Comparison of ENCODE assay signal across 31 mouse cellular contexts in genomic region chr5:46654189-46654588, GRCm38 (mm10).
"Had no signal": no experiment of that assay in that cellular context is flagged by ENCODE, and none has a peak within 500 bp of the region (broad histone marks: within the 10 kb centered on the region; RNA-seq: fewer than 3 reads in every experiment).

No protein-coding gene starts in this region.

- H3K4me1 ChIP-seq: heart, embryonic 10.5 days; heart, embryonic 12.5 days; heart, embryonic 13.5 days; heart, embryonic 15.5 days; hindbrain, embryonic 10.5 days; hindbrain, embryonic 12.5 days; hindbrain, embryonic 13.5 days; hindbrain, embryonic 15.5 days; intestine, embryonic 15.5 days; kidney, embryonic 15.5 days had no signal

- H3K9me3 ChIP-seq: heart, embryonic 10.5 days; heart, embryonic 12.5 days; heart, embryonic 13.5 days; heart, embryonic 15.5 days; hindbrain, embryonic 10.5 days; hindbrain, embryonic 12.5 days; hindbrain, embryonic 13.5 days; hindbrain, embryonic 15.5 days; intestine, embryonic 15.5 days; kidney, embryonic 15.5 days had no signal

- H3K27ac ChIP-seq: heart, embryonic 10.5 days; heart, embryonic 13.5 days; heart, embryonic 15.5 days; hindbrain, embryonic 10.5 days; hindbrain, embryonic 12.5 days; hindbrain, embryonic 13.5 days; hindbrain, embryonic 14.5 days; hindbrain, embryonic 15.5 days; hindbrain, postnatal 0 days; intestine, embryonic 15.5 days; kidney, embryonic 15.5 days; kidney, postnatal 0 days; layer of hippocampus, adult 2 months; left cerebral cortex, adult 2 months had no signal

- H3K9ac ChIP-seq: heart, embryonic 12.5 days; heart, embryonic 13.5 days; heart, embryonic 15.5 days; hindbrain, embryonic 12.5 days; hindbrain, embryonic 13.5 days; hindbrain, embryonic 14.5 days; hindbrain, embryonic 15.5 days; intestine, embryonic 15.5 days; kidney, embryonic 15.5 days had no signal

- H3K36me3 ChIP-seq: heart, embryonic 10.5 days; heart, embryonic 12.5 days; heart, embryonic 13.5 days; heart, embryonic 15.5 days; hindbrain, embryonic 10.5 days; hindbrain, embryonic 12.5 days; hindbrain, embryonic 13.5 days; hindbrain, embryonic 15.5 days; intestine, embryonic 15.5 days; kidney, embryonic 15.5 days had no signal

- DNase-seq: heart, postnatal 10 days; heart, postnatal 14 days; heart, postnatal 36 days; heart, postnatal 4 days; kidney, adult 11 months; kidney, adult 18-20 months; kidney, adult 2 months; kidney, adult 8-10 months; kidney, adult 9 months; kidney, postnatal 10 days; kidney, postnatal 14 days; kidney, postnatal 25 days; kidney, postnatal 36 days; kidney, postnatal 4 days; layer of hippocampus, adult 9-11 months; layer of hippocampus, postnatal 36 days had no signal

- H3K4me3 ChIP-seq: heart, embryonic 10.5 days; heart, embryonic 12.5 days; heart, embryonic 13.5 days; heart, embryonic 15.5 days; hindbrain, embryonic 10.5 days; hindbrain, embryonic 12.5 days; hindbrain, embryonic 13.5 days; hindbrain, embryonic 15.5 days; intestine, embryonic 15.5 days; kidney, embryonic 15.5 days; layer of hippocampus, adult 2 months; left cerebral cortex, adult 2 months had no signal

- H3K27me3 ChIP-seq: heart, embryonic 12.5 days; heart, embryonic 13.5 days; heart, embryonic 15.5 days; hindbrain, embryonic 12.5 days; hindbrain, embryonic 13.5 days; hindbrain, embryonic 15.5 days; intestine, embryonic 15.5 days; kidney, embryonic 15.5 days had no signal
